Mouse (Mus musculus): Measurements from ENCODE around the gene Ikzf1. TPM values are rescaled to one million over a fixed set of nuclear protein-coding genes. Genes with fewer than 3 reads are reported as not detected.

Ikzf1 gene
- polyA plus RNA-seq, 1 experiment: 645 TPM

- no peak overlapping the region for H3K4me3 ChIP-seq (ENCODE audit: control insufficient read depth, insufficient read depth, low read length)
- H3K27ac ChIP-seq (ENCODE audit: control insufficient read depth, insufficient read depth, low read length): no peak overlapping the region
- H3K27me3 ChIP-seq (ENCODE audit: control insufficient read depth, insufficient read depth, low read length): no peaks in the 10 kb centered on the region
- DNase-seq: no peak
- 95% methylated on average over 4 of the region's 4 CpGs for WGBS
- peaks cover 20% of the 10 kb centered on the region for H3K36me3 ChIP-seq (ENCODE audit: control insufficient read depth, insufficient read depth, low read length)
- H3K4me1 ChIP-seq (replicated peaks; ENCODE audit: control insufficient read depth, insufficient read depth, low read length): 0 out of 2 replicates have a peak, but pooled peaks cover 2% of the 10 kb centered on the region
- no peak for TF ChIP-seq CTCF (IDR thresholded peaks at IDR 0.05; ENCODE audit: borderline replicate concordance, control insufficient read depth, extremely low read depth, insufficient read depth, low read length, poor library complexity)
- TF ChIP-seq POLR2A (IDR thresholded peaks at IDR 0.05; ENCODE audit: control insufficient read depth, extremely low read depth, insufficient read depth, low read length, poor library complexity): no peak
Observed at GRCm38 (mm10) chr11:11805951-11806350, 121.1 kb downstream of the Ikzf1 start.

GRCm38 (mm10) chr11:11808035-11808819 is 123.4 kb downstream of the Ikzf1 start:
- Histone ChIP-seq H3K27me3 (ENCODE audit: control insufficient read depth, insufficient read depth, low read length) (no peaks in the 10 kb centered on the region), H3K27ac (ENCODE audit: control insufficient read depth, insufficient read depth, low read length) (no peak overlapping the region), H3K4me1 (replicated peaks; ENCODE audit: control insufficient read depth, insufficient read depth, low read length) (0 out of 2 replicates have a peak, but pooled peaks cover 2% of the 10 kb centered on the region), H3K4me3 (ENCODE audit: control insufficient read depth, insufficient read depth, low read length) (peak overlapping the region; percentile 56), H3K36me3 (ENCODE audit: control insufficient read depth, insufficient read depth, low read length) (no peaks in the 10 kb centered on the region)
- 6% methylated on average over 25 of the region's 25 CpGs for WGBS
- TF ChIP-seq CTCF (IDR thresholded peaks at IDR 0.05; ENCODE audit: borderline replicate concordance, control insufficient read depth, extremely low read depth, insufficient read depth, low read length, poor library complexity) (no peak; the same call in 1 of the 2 replicates), POLR2A (IDR thresholded peaks at IDR 0.05; ENCODE audit: control insufficient read depth, extremely low read depth, insufficient read depth, low read length, poor library complexity) (no peak)
- no peak for DNase-seq

GRCm38 (mm10) chr11:11808820-11809403 is 124.1 kb downstream of the Ikzf1 start, which contains the start of gene Fignl1:
Gene Fignl1 (minus strand): TSS chr11:11808962.
- peak; percentile 97 for DNase-seq
- under 1% methylated on average over 53 of the region's 53 CpGs for WGBS
- TF ChIP-seq CTCF (IDR thresholded peaks at IDR 0.05; ENCODE audit: borderline replicate concordance, control insufficient read depth, extremely low read depth, insufficient read depth, low read length, poor library complexity) (0 out of 2 replicates have a peak, but pooled peaks have one; percentile 78), POLR2A (IDR thresholded peaks at IDR 0.05; ENCODE audit: control insufficient read depth, extremely low read depth, insufficient read depth, low read length, poor library complexity) (peak; percentile 84)

GRCm38 (mm10) chr11:11809404-11810175 is 124.8 kb downstream of the Ikzf1 start:
- Histone ChIP-seq H3K27me3 (ENCODE audit: control insufficient read depth, insufficient read depth, low read length) (no peaks in the 10 kb centered on the region), H3K4me1 (replicated peaks; ENCODE audit: control insufficient read depth, insufficient read depth, low read length) (0 out of 2 replicates have a peak, but pooled peaks cover 2% of the 10 kb centered on the region), H3K4me3 (ENCODE audit: control insufficient read depth, insufficient read depth, low read length) (peak overlapping the region; percentile 66), H3K27ac (ENCODE audit: control insufficient read depth, insufficient read depth, low read length) (peak overlapping the region; percentile 52; the same call in 1 of the 2 replicates), H3K36me3 (ENCODE audit: control insufficient read depth, insufficient read depth, low read length) (no peaks in the 10 kb centered on the region)
- no peak for DNase-seq
- 28% methylated on average over 11 of the region's 11 CpGs for WGBS
- TF ChIP-seq CTCF (IDR thresholded peaks at IDR 0.05; ENCODE audit: borderline replicate concordance, control insufficient read depth, extremely low read depth, insufficient read depth, low read length, poor library complexity) (no peak), POLR2A (IDR thresholded peaks at IDR 0.05; ENCODE audit: control insufficient read depth, extremely low read depth, insufficient read depth, low read length, poor library complexity) (no peak)

More at GRCm38 (mm10) chr11:11808820-11809403, 124.1 kb downstream of the Ikzf1 start, which contains the start of gene Fignl1:
- Histone ChIP-seq H3K4me3 (ENCODE audit: control insufficient read depth, insufficient read depth, low read length) (peak within 1 kb of the TSS; percentile 66), H3K27me3 (ENCODE audit: control insufficient read depth, insufficient read depth, low read length) (no peaks in the 10 kb centered on the region), H3K27ac (ENCODE audit: control insufficient read depth, insufficient read depth, low read length) (peak within 1 kb of the TSS; percentile 52), H3K36me3 (ENCODE audit: control insufficient read depth, insufficient read depth, low read length) (no peaks in the 10 kb centered on the region), H3K4me1 (replicated peaks; ENCODE audit: control insufficient read depth, insufficient read depth, low read length) (0 out of 2 replicates have a peak, but pooled peaks cover 2% of the 10 kb centered on the region)

- peak; percentile 75 for DNase-seq
- 23% methylated on average over 9 of the region's 9 CpGs for WGBS
- Histone ChIP-seq H3K27me3 (ENCODE audit: control insufficient read depth, insufficient read depth, low read length) (no peaks in the 10 kb centered on the region), H3K4me1 (replicated peaks; ENCODE audit: control insufficient read depth, insufficient read depth, low read length) (0 out of 2 replicates have a peak, but pooled peaks cover 2% of the 10 kb centered on the region), H3K27ac (ENCODE audit: control insufficient read depth, insufficient read depth, low read length) (no peak overlapping the region), H3K36me3 (ENCODE audit: control insufficient read depth, insufficient read depth, low read length) (no peaks in the 10 kb centered on the region), H3K4me3 (ENCODE audit: control insufficient read depth, insufficient read depth, low read length) (no peak overlapping the region)
- TF ChIP-seq CTCF (IDR thresholded peaks at IDR 0.05; ENCODE audit: borderline replicate concordance, control insufficient read depth, extremely low read depth, insufficient read depth, low read length, poor library complexity): peak; percentile 55; the same call in 1 of the 2 replicates
- TF ChIP-seq POLR2A (IDR thresholded peaks at IDR 0.05; ENCODE audit: control insufficient read depth, extremely low read depth, insufficient read depth, low read length, poor library complexity): no peak
Observed at GRCm38 (mm10) chr11:11811906-11812480, 127.2 kb downstream of the Ikzf1 start.
